Mouse (Mus musculus) adipose tissue, adult 10 weeks (tissue): Measurements from ENCODE around the gene Ttc13. TPM values are rescaled to one million over a fixed set of nuclear protein-coding genes. Genes with fewer than 3 reads are reported as not detected.

Experiments
- polyA plus RNA-seq: library from polyadenylated mRNA; stranded (reverse); fragments of 350-450 nt; fragmentation: Illumina TruSeq; extraction: RNeasy Lipid Tissue Mini Kit (QIAGEN cat#74804); gene quantifications from one replicate; pipeline ENCODE4 v1.2.3, GENCODE M21; 2014; ENCODE audit warnings: low read depth, low replicate concordance

The Ttc13 gene
- polyA plus RNA-seq, result 38.5 TPM

DNA sequence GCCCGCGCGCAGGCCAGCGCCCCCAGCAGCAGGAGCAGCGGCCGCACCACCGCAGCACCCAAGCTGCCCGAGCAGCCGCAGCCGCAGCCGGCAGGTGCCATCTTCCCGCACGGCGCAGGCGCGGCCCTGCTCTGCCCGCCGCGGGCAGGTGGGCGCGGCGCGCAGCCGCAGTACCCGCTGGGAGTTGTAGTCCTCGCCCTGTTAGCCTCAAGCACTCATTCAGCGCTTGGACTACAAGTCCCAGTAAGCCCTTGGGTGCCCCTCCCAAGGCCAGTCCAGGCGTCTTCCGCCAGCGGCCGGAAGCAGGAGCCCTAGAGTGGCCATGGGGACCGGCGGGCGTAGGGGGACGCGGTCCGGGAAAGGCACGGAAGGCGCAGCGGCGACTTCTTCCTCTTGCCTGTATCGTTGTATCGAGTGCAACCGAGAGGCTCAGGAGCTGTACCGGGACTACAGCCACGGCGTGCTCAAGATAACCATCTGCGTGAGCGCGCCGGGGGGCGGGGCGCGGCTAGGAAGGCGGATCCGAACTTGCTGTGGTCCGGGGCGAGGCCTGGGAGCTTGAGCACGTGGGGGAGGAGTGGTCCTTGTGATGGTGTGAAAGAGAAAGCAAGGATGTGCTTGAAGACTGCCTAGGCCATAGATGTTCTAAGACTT lies at the start of gene Ttc13, which contains the start of gene Arv1:
TSS of gene Ttc13 (minus strand) at position 122 of the 654 bp plus-strand sequence.
TSS of gene Arv1 (plus strand) at position 278 of the 654 bp plus-strand sequence.

DNA sequence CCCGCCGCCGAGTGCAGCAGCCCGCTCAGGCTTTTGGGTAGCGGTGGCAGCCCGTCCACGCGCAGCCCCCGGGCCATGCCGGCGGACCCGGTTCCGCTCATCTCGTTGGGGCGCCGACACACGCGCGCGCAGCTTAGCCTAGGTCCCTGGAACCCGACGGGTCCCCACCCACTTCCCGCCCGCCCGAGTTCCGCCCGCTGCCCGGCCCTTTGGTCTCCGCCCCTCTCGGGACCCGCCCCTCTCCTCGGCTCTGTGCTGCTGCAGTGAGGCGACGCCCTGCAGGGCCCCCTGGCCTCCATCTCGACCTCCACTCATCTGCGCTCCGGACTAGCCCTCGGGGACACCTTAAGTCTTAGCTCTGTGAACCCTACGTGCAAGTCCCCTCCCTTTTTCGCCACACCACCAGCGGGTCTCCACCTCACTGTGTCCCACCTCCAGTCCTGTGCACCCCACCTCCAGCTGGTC lies 30.0 kb upstream of the Ttc13 start, which contains the start of gene Fam89a:
TSS of gene Fam89a (minus strand) at position 124 of the 465 bp plus-strand sequence.

DNA sequence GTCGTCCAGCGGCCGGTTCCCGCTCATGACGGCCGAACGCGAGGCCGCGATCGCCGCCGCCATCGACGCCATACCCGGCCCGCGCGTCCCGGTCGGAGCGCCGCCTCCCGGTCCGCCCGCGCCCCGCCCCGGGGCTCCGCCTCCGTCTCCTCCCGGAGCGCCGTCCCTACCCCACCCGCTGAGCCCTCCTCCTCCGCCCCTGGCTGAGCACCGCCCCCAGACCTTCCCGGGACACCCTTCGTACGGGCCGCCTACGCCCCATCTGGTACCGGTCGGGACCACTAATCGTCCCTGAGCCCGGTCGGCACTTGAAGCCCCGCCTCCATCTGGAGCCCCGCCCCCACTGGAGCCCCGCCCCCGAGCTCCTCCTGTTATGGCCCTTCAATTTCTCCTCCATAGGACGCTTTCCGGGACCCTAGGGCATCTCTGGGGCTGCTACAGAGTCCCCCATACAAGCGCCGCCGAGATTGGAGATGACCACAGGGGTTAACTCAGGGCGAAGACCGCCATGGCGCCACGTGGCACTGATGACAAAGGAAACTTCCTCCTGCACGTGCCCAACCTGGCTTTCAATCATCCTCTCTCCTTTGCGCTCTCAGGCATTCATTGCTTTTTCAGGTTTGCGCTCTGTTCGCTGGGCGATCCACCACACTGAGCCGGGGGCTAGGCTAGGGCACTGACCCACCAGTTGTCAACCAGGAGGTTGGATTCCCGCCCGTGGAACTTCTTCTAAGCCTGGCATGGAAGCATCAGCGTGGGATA lies 58.5 kb downstream of the Ttc13 start, which contains the start of gene 2310022B05Rik:
TSS of gene 2310022B05Rik (minus strand) at position 258 of the 762 bp plus-strand sequence.

Other genes starting within 250 kb of the Ttc13 start
- 22.8 TPM for gene Cog2, start 201.2 kb downstream of the Ttc13 start, polyA plus RNA-seq
- 221 TPM for gene Agt, start 152.3 kb downstream of the Ttc13 start, polyA plus RNA-seq
- gene Capn9, start 145.9 kb downstream of the Ttc13 start, polyA plus RNA-seq, result not detected
- 24.7 TPM for gene 2310022B05Rik, start 58.6 kb downstream of the Ttc13 start, polyA plus RNA-seq
- 9.9 TPM for gene Arv1, start 156 bp upstream of the Ttc13 start, polyA plus RNA-seq
- 4.6 TPM for gene Fam89a, start 29.8 kb upstream of the Ttc13 start, polyA plus RNA-seq
- gene Trim67, start 71.1 kb upstream of the Ttc13 start, polyA plus RNA-seq, result 4.1 TPM
- gene Gnpat, start 141.1 kb upstream of the Ttc13 start, polyA plus RNA-seq, result 125 TPM
- gene 2810004N23Rik, start 141.1 kb upstream of the Ttc13 start, polyA plus RNA-seq, result 19.3 TPM
- 6.7 TPM for gene Exoc8, start 175.7 kb upstream of the Ttc13 start, polyA plus RNA-seq
- 15.6 TPM for gene Sprtn, start 175.9 kb upstream of the Ttc13 start, polyA plus RNA-seq
- 30.1 TPM for gene Egln1, start 227.3 kb upstream of the Ttc13 start, polyA plus RNA-seq